Mouse (Mus musculus): Measurements from ENCODE around the gene Vmn1r191.

GRCm38 (mm10) chr13:22190385-22190784 lies 6.6 kb upstream of the Vmn1r191 start:
- TF ChIP-seq CTCF (IDR thresholded peaks at IDR 0.05; ENCODE audit: borderline replicate concordance, control insufficient read depth, extremely low read depth, insufficient read depth, low read length, poor library complexity) (no peak), POLR2A (IDR thresholded peaks at IDR 0.05; ENCODE audit: control insufficient read depth, extremely low read depth, insufficient read depth, low read length, poor library complexity) (no peak)

Data from thymus, adult 2 months (tissue).